Mouse (Mus musculus): ENCODE results near the gene H2-DMb2.

- no peak for TF ChIP-seq TAL1 (IDR thresholded peaks at IDR 0.05; ENCODE audit: low read length)
- no peak for TF ChIP-seq GATA1 (IDR thresholded peaks at IDR 0.05; ENCODE audit: low read length)
These were observed 53.4 kb downstream of the H2-DMb2 start for GRCm38 (mm10) chr17:34196491-34196890.
